Mouse (Mus musculus) cortical plate, adult 2 months (tissue): ENCODE measurements around the gene Plagl1.

ENCODE experiments used
- CTCF ChIP-seq: fragments of 200-500 bp; IDR thresholded peaks from 2 replicates; pipeline ENCODE4 v1.5.1; 2011; ENCODE audit warnings: mild to moderate bottlenecking, control low read depth, low read length; ENCODE audit not compliant: insufficient read depth; ENCODE audit errors: extremely low read depth
- POLR2A ChIP-seq: fragments of 200-500 bp; IDR thresholded peaks from 2 replicates; pipeline ENCODE4 v1.6.1; 2011; ENCODE audit warnings: mild to moderate bottlenecking, low read length, control low read depth; ENCODE audit not compliant: insufficient read depth; ENCODE audit errors: extremely low read depth

GRCm38 (mm10) chr10:13106909-13107624 lies 46.8 kb downstream of the Plagl1 start:
- TF ChIP-seq CTCF (no peak), POLR2A (no peak)
